Mouse (Mus musculus): ENCODE data around the gene Tmem213. TPM values are rescaled to one million over a fixed set of nuclear protein-coding genes. Genes with fewer than 3 reads are reported as not detected.

Tmem213 gene
- not detected in 2 replicates for polyA plus RNA-seq (2012; rRNA removed; ENCODE audit: low replicate concordance)

GRCm38 (mm10) chr6:38109160-38109795 lies at the start of gene Tmem213:
Tmem213 (plus strand) TSS chr6:38109255.

GRCm38 (mm10) chr6:38124207-38124835 lies 15.3 kb downstream of the Tmem213 start, which contains the start of gene Atp6v0a4:
Atp6v0a4 (minus strand) TSS chr6:38124586.

Other genes with a start within 250 kb of the Tmem213 start
- 18.8 and 25.8 TPM in 2 replicates for gene Trim24, start 238.4 kb upstream of the Tmem213 start, polyA plus RNA-seq (2012; rRNA removed; ENCODE audit: low replicate concordance)
- gene Svopl, start 62.3 kb upstream of the Tmem213 start, polyA plus RNA-seq (2012; rRNA removed; ENCODE audit: low replicate concordance): 2.6 and 5.9 TPM in 2 replicates
- gene Atp6v0a4, start 15.3 kb downstream of the Tmem213 start, polyA plus RNA-seq (2012; rRNA removed; ENCODE audit: low replicate concordance): 0.32 and 0.52 TPM in 2 replicates
- gene D630045J12Rik, start 144.8 kb downstream of the Tmem213 start, polyA plus RNA-seq (2012; rRNA removed; ENCODE audit: low replicate concordance): 1.5 and 2.4 TPM in 2 replicates
- gene Zc3hav1l, start 190.0 kb downstream of the Tmem213 start, polyA plus RNA-seq (2012; rRNA removed; ENCODE audit: low replicate concordance): 3.0 and 4.6 TPM in 2 replicates
- 35.5 and 46.4 TPM in 2 replicates for gene Zc3hav1, start 245.3 kb downstream of the Tmem213 start, polyA plus RNA-seq (2012; rRNA removed; ENCODE audit: low replicate concordance)

Measured in mammary gland, adult 2 months (tissue).